In genomic region chr11:51605602-51606446, GRCm38 (mm10) we compare ENCODE assay signal across 8 mouse cellular contexts. TPM values are rescaled to one million over a fixed set of nuclear protein-coding genes. Genes with fewer than 3 reads are reported as not detected.
DNase-seq lines count a peak whose midpoint lies in the region; ATAC-seq lines count a peak whose summit lies in the region.

No protein-coding gene starts in this region.

- H3K4me2 ChIP-seq in hindbrain, embryonic 16.5 days (ENCODE audit: low read length): peak overlapping the region; percentile 96

- intact Hi-C loops in left cerebral cortex, postnatal 10 days (cut with DNase I): no loop called here

- peak; percentile 52 for ATAC-seq in hindbrain, embryonic 16.5 days
- peak; percentile 33 for ATAC-seq in megakaryocyte progenitor cell, adult 5-6 weeks (replicated peaks; ENCODE audit: poor library complexity)

- H3K27ac ChIP-seq in hindbrain, embryonic 16.5 days (ENCODE audit: low read depth, low read length): peak overlapping the region; percentile 96

- peak overlapping the region; percentile 95 for H3K4me3 ChIP-seq in hindbrain, embryonic 16.5 days (ENCODE audit: low read length)

- peak overlapping the region; percentile 99 for H3K9ac ChIP-seq in hindbrain, embryonic 16.5 days (ENCODE audit: low read depth, low read length)

- H3K4me1 ChIP-seq in hindbrain, embryonic 16.5 days (ENCODE audit: control insufficient read depth, insufficient read depth, low read depth, low read length): peaks cover 23% of the 10 kb centered on the region

- under 1% methylated on average over 62 of the region's 81 CpGs for WGBS in hindbrain, embryonic 16.5 days

- H3K9me3 ChIP-seq in hindbrain, embryonic 16.5 days (ENCODE audit: control insufficient read depth, low read length): no peaks in the 10 kb centered on the region

- H3K36me3 ChIP-seq in hindbrain, embryonic 16.5 days (ENCODE audit: control insufficient read depth, insufficient read depth, low read length): peaks cover 27% of the 10 kb centered on the region

- peak; percentile 61 for DNase-seq in WW6 (ENCODE audit: low read depth, low spot score)
- peak; percentile 71 to 78 for DNase-seq in cerebellum, postnatal 36 days
- DNase-seq in gastrocnemius, adult 18-20 months (ENCODE audit: low spot score): peak; percentile 87
- peak; percentile 76 to 93 for DNase-seq in left cerebral cortex, postnatal 10 days (ENCODE audit: extremely low spot score in 1 of 2, low spot score in 2 of 2)
- DNase-seq in right cerebral cortex, postnatal 14 days: peak; percentile 78
- peak; percentile 86 to 94 for DNase-seq in urinary bladder, postnatal 36 days (ENCODE audit: low spot score in 2 of 2)

- H3K27me3 ChIP-seq in hindbrain, embryonic 16.5 days (replicated peaks; ENCODE audit: control insufficient read depth, insufficient read depth, low read length): no peaks in the 10 kb centered on the region

RNA-seq across cellular contexts. Expression of gene Hnrnpab, which starts 0.8 kb away (rescaled TPM):
- total RNA-seq in gastrocnemius, adult 18-20 months (2021): 100 to 1,000 TPM; 103 to 109 TPM
- 221 and 253 TPM in 2 replicates for polyA plus RNA-seq in hindbrain, embryonic 16.5 days (2015; fragmentation: Nextera tagmentation; extraction: Ambion mirVana)
- 100 to 1,000 TPM; 182 to 186 TPM for total RNA-seq in left cerebral cortex, postnatal 10 days (2021)
- total RNA-seq in megakaryocyte progenitor cell, adult 5-6 weeks (2015): 645 and 667 TPM in 2 replicates
- 984 and 1,159 TPM in 2 replicates for total RNA-seq in megakaryocyte progenitor cell, adult 5-6 weeks (2017)

RNA-seq across cellular contexts. Expression of gene Nhp2, which starts 13.7 kb away (rescaled TPM):
- total RNA-seq in gastrocnemius, adult 18-20 months (2021): 10 to 100 TPM; 24.2 to 28.1 TPM
- 98.4 and 103 TPM in 2 replicates for polyA plus RNA-seq in hindbrain, embryonic 16.5 days (2015; fragmentation: Nextera tagmentation; extraction: Ambion mirVana)
- total RNA-seq in left cerebral cortex, postnatal 10 days (2021): 10 to 100 TPM; 51.1 to 51.4 TPM
- 147 and 165 TPM in 2 replicates for total RNA-seq in megakaryocyte progenitor cell, adult 5-6 weeks (2015)
- 117 and 167 TPM in 2 replicates for total RNA-seq in megakaryocyte progenitor cell, adult 5-6 weeks (2017)

RNA-seq across cellular contexts. Expression of gene Phykpl, which starts 21.3 kb away (rescaled TPM):
- total RNA-seq in gastrocnemius, adult 18-20 months (2021): 10 to 100 TPM; 10.9 to 11.9 TPM
- polyA plus RNA-seq in hindbrain, embryonic 16.5 days (2015; fragmentation: Nextera tagmentation; extraction: Ambion mirVana): 9.2 and 9.7 TPM in 2 replicates
- 1 to 10 TPM; 6.4 to 7.1 TPM for total RNA-seq in left cerebral cortex, postnatal 10 days (2021)
- 10.7 and 11.2 TPM in 2 replicates for total RNA-seq in megakaryocyte progenitor cell, adult 5-6 weeks (2015)
- 9.8 and 15.4 TPM in 2 replicates for total RNA-seq in megakaryocyte progenitor cell, adult 5-6 weeks (2017)

RNA-seq across cellular contexts. Expression of gene Rmnd5b, which starts 29.9 kb away (rescaled TPM):
- total RNA-seq in gastrocnemius, adult 18-20 months (2021): 10 to 100 TPM; 10.7 to 12.7 TPM
- polyA plus RNA-seq in hindbrain, embryonic 16.5 days (2015; fragmentation: Nextera tagmentation; extraction: Ambion mirVana): 79.8 and 82.2 TPM in 2 replicates
- 10 to 100 TPM; 46.6 to 49.8 TPM for total RNA-seq in left cerebral cortex, postnatal 10 days (2021)
- 34.9 TPM in 2 replicates for total RNA-seq in megakaryocyte progenitor cell, adult 5-6 weeks (2015)
- total RNA-seq in megakaryocyte progenitor cell, adult 5-6 weeks (2017): 11.4 and 20.4 TPM in 2 replicates

RNA-seq across cellular contexts. Expression of gene N4bp3, which starts 44.8 kb away (rescaled TPM):
- 1 to 10 TPM; 2.0 to 2.6 TPM for total RNA-seq in gastrocnemius, adult 18-20 months (2021)
- polyA plus RNA-seq in hindbrain, embryonic 16.5 days (2015; fragmentation: Nextera tagmentation; extraction: Ambion mirVana): 31.1 and 34.1 TPM in 2 replicates
- total RNA-seq in left cerebral cortex, postnatal 10 days (2021): 10 to 100 TPM; 12.8 to 14.0 TPM
- total RNA-seq in megakaryocyte progenitor cell, adult 5-6 weeks (2015): 0.10 and 0.44 TPM in 2 replicates
- 0.46 and 0.78 TPM in 2 replicates for total RNA-seq in megakaryocyte progenitor cell, adult 5-6 weeks (2017)

Comparison
In these comparisons a context has a peak if more than half of its experiments do, and no peak if none do; other contexts are left out.
1. Peak in every context shown above with its lines: DNase-seq, ATAC-seq, H3K4me3 ChIP-seq and H3K27ac ChIP-seq.